ENCODE assay signal across 21 mouse cellular contexts in genomic region chr15:3437381-3437780, GRCm38 (mm10).
DNase-seq lines count a peak whose midpoint lies in the region; ATAC-seq and TF ChIP-seq lines count a peak whose summit lies in the region.
"Had no signal": no experiment of that assay in that cellular context is flagged by ENCODE, and none has a peak within 500 bp of the region (broad histone marks: within the 10 kb centered on the region; RNA-seq: fewer than 3 reads in every experiment).

No protein-coding gene starts in this region.

- H3K4me3 ChIP-seq in gastrocnemius, adult 2 months: no peak overlapping the region
- H3K4me3 ChIP-seq in kidney, adult 2 months (ENCODE audit: insufficient read depth, low read depth, low read length): no peak overlapping the region
- H3K4me3 ChIP-seq in kidney, embryonic 15.5 days (replicated peaks): no peak overlapping the region
- no peak overlapping the region for H3K4me3 ChIP-seq in heart, embryonic 15.5 days
- H3K4me3 ChIP-seq: forebrain, embryonic 10.5 days; hindbrain, embryonic 15.5 days; liver, embryonic 12.5 days; midbrain, embryonic 15.5 days; neural tube, embryonic 15.5 days; stomach, embryonic 15.5 days had no signal

- no peak overlapping the region for H3K9ac ChIP-seq in kidney, embryonic 15.5 days
- no peak overlapping the region for H3K9ac ChIP-seq in heart, embryonic 15.5 days
- H3K9ac ChIP-seq: forebrain, postnatal 0 days; hindbrain, embryonic 15.5 days; liver, embryonic 12.5 days; midbrain, embryonic 15.5 days; neural tube, embryonic 15.5 days; stomach, embryonic 15.5 days had no signal

- intact Hi-C loops in gastrocnemius, adult 2 months (cut with DNase I): loop anchor here (5.0 kb wide), 1 partner anchor 80 kb away; no protein-coding TSS in a partner anchor
- intact Hi-C loops in gastrocnemius, postnatal 36 days (cut with DNase I): no loop called here

- 35% methylated on average over 3 of the region's 3 CpGs for WGBS in kidney, adult 2 months
- 60% methylated on average over 3 of the region's 3 CpGs for WGBS in kidney, embryonic 15.5 days
- 35% methylated on average over 3 of the region's 3 CpGs for WGBS in heart, embryonic 15.5 days

- no peak for ATAC-seq in kidney, embryonic 15.5 days (replicated peaks; ENCODE audit: low FRiP score)
- ATAC-seq in heart, embryonic 15.5 days (replicated peaks; ENCODE audit: insufficient number of reproducible peaks, insufficient read depth, low FRiP score, low read depth): no peak
- ATAC-seq: forebrain, postnatal 0 days; intestine, postnatal 0 days; liver, embryonic 12.5 days; midbrain, embryonic 15.5 days had no signal

- no peak for TF ChIP-seq CTCF in gastrocnemius, adult 2 months (IDR thresholded peaks at IDR 0.05)
- TF ChIP-seq CTCF in kidney, adult 2 months (conservative IDR thresholded peaks at IDR 0.05; ENCODE audit: insufficient read depth, insufficient read length, low read depth, low read length): no peak

- TF ChIP-seq POLR2A in kidney, adult 2 months (IDR thresholded peaks at IDR 0.05; ENCODE audit: low read depth, low read length): no peak

- peaks cover 31% of the 10 kb centered on the region for H3K4me1 ChIP-seq in kidney, adult 2 months (ENCODE audit: control insufficient read depth, insufficient read depth, low read length)
- H3K4me1 ChIP-seq in kidney, embryonic 15.5 days: peaks cover 17% of the 10 kb centered on the region
- H3K4me1 ChIP-seq in heart, embryonic 15.5 days (replicated peaks): peaks cover 43% of the 10 kb centered on the region
- H3K4me1 ChIP-seq: forebrain, embryonic 10.5 days; hindbrain, embryonic 15.5 days; liver, embryonic 12.5 days; midbrain, embryonic 15.5 days; neural tube, embryonic 15.5 days had no signal

- peak overlapping the region; percentile 71 for H3K27ac ChIP-seq in gastrocnemius, adult 2 months
- peak overlapping the region; percentile 89 for H3K27ac ChIP-seq in kidney, adult 2 months (ENCODE audit: insufficient read depth, low read depth, low read length)
- no peak overlapping the region for H3K27ac ChIP-seq in kidney, embryonic 15.5 days
- H3K27ac ChIP-seq in heart, embryonic 15.5 days: peak overlapping the region; percentile 41
- H3K27ac ChIP-seq: forebrain, embryonic 10.5 days; hindbrain, embryonic 15.5 days; liver, embryonic 12.5 days; midbrain, embryonic 15.5 days; neural tube, embryonic 15.5 days; stomach, embryonic 15.5 days had no signal

- H3K9me3 ChIP-seq in kidney, embryonic 15.5 days (replicated peaks): no peaks in the 10 kb centered on the region
- H3K9me3 ChIP-seq in heart, embryonic 15.5 days (replicated peaks): no peaks in the 10 kb centered on the region
- H3K9me3 ChIP-seq: forebrain, embryonic 10.5 days; hindbrain, embryonic 15.5 days; liver, embryonic 12.5 days; midbrain, embryonic 15.5 days; neural tube, embryonic 15.5 days; stomach, embryonic 15.5 days had no signal

- H3K36me3 ChIP-seq in kidney, adult 2 months (ENCODE audit: control insufficient read depth, insufficient read depth, low read length): no peaks in the 10 kb centered on the region
- H3K36me3 ChIP-seq in kidney, embryonic 15.5 days: no peaks in the 10 kb centered on the region
- no peaks in the 10 kb centered on the region for H3K36me3 ChIP-seq in heart, embryonic 15.5 days
- H3K36me3 ChIP-seq: forebrain, embryonic 10.5 days; hindbrain, embryonic 15.5 days; liver, embryonic 12.5 days; midbrain, embryonic 15.5 days; neural tube, embryonic 15.5 days; stomach, embryonic 15.5 days had no signal

- no peaks in the 10 kb centered on the region for H3K27me3 ChIP-seq in kidney, adult 2 months (replicated peaks; ENCODE audit: control insufficient read depth, insufficient read depth, low read length)
- no peaks in the 10 kb centered on the region for H3K27me3 ChIP-seq in kidney, embryonic 15.5 days
- H3K27me3 ChIP-seq in heart, embryonic 15.5 days: no peaks in the 10 kb centered on the region
- H3K27me3 ChIP-seq: CH12.LX; hindbrain, embryonic 15.5 days; liver, embryonic 12.5 days; midbrain, embryonic 15.5 days; neural tube, embryonic 15.5 days; stomach, embryonic 15.5 days had no signal

- H3K4me2 ChIP-seq in kidney, embryonic 15.5 days: no peak overlapping the region
- H3K4me2 ChIP-seq in heart, embryonic 15.5 days: no peak overlapping the region
- H3K4me2 ChIP-seq: hindbrain, embryonic 15.5 days; liver, embryonic 12.5 days; midbrain, embryonic 15.5 days; neural tube, embryonic 15.5 days; stomach, embryonic 15.5 days had no signal

- DNase-seq in gastrocnemius, adult 2 months: no peak
- DNase-seq in gastrocnemius, postnatal 36 days: no peak
- peak; percentile 78 for DNase-seq in kidney, adult 2 months
- peak; percentile 58 to 79 for DNase-seq in kidney, postnatal 25 days
- DNase-seq in ovary, postnatal 10 days (ENCODE audit: low spot score): no peak
- DNase-seq: cerebellum, adult 8-10 months; forebrain, postnatal 0 days; left cerebral cortex, postnatal 4 days; lung, adult 2 months; lung, postnatal 36 days; thymus, adult 18-20 months had no signal

Comparison
In these comparisons a context has a peak if more than half of its experiments do, and no peak if none do; other contexts are left out.
1. DNase-seq: peak in kidney, adult 2 months (single experiment) and kidney, postnatal 25 days (2 of 2); none in gastrocnemius, adult 2 months (single experiment), gastrocnemius, postnatal 36 days (0 of 2) and ovary, postnatal 10 days (single experiment).